Mouse (Mus musculus): ENCODE measurements around the gene C9.

DNA sequence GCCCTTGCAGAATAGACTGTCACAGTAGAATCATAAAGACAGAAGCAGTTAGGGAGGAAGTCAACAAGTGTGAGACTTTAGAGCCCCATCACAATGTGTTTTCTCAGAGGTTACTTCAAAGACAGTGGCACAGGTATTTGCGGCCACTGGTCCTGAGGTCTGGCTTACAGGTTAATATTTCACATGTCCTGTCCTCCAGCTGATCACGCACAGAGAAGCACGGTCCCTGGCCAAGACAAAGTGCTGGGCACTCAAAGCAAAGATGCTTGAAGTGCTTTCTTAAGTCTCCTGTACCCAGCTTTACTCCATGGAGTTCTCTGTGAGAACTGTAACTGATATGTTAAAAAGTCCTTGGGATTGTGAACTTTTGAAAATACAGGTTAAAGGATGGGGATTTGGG, 35.0 kb upstream of the C9 start:
- TF ChIP-seq POLR2A (IDR thresholded peaks at IDR 0.05; ENCODE audit: insufficient read length, low read depth) (no peak), MAX (IDR thresholded peaks at IDR 0.05; ENCODE audit: low read depth) (no peak), TCF12 (IDR thresholded peaks at IDR 0.05; ENCODE audit: insufficient read depth, poor library complexity, severe bottlenecking) (no peak), E2F4 (IDR thresholded peaks at IDR 0.05; ENCODE audit: insufficient read depth) (no peak)

All from myocyte (in vitro differentiated cells).